Mouse (Mus musculus) heart, embryonic 10.5 days (tissue): ENCODE measurements around the gene Aip. TPM values are rescaled to one million over a fixed set of nuclear protein-coding genes. Genes with fewer than 3 reads are reported as not detected.
"Not testable (repeated sequence)": the region's sequence is repeated elsewhere in the genome, so short reads cannot be mapped to it uniquely, and the experiment has no call there.

ENCODE experiments used
- DNase-seq: peaks from one replicate; pipeline ENCODE4 v3.0.0-alpha.2; 2017; ENCODE audit warnings: low spot score
- H3K27ac ChIP-seq: fragments of 300-500 bp; sonication (generic); 2 replicates; pipeline ENCODE4 v1.5.1; 2016; ENCODE audit warnings: mild to moderate bottlenecking
- H3K27me3 ChIP-seq: fragments of 300-500 bp; sonication (generic); 2 replicates; pipeline ENCODE4 v1.6.1; 2016; ENCODE audit warnings: mild to moderate bottlenecking; ENCODE audit not compliant: poor library complexity, insufficient read depth, severe bottlenecking
- H3K36me3 ChIP-seq: fragments of 300-500 bp; sonication (generic); 2 replicates; pipeline ENCODE4 v1.6.1; 2016; ENCODE audit warnings: mild to moderate bottlenecking, moderate library complexity
- H3K4me1 ChIP-seq: fragments of 300-500 bp; sonication (generic); 2 replicates; pipeline ENCODE4 v1.6.1; 2016; ENCODE audit warnings: mild to moderate bottlenecking
- H3K4me3 ChIP-seq: fragments of 300-500 bp; sonication (generic); 2 replicates; pipeline ENCODE4 v1.5.1; 2016; ENCODE audit warnings: mild to moderate bottlenecking, moderate library complexity
- H3K9me3 ChIP-seq: fragments of 300-500 bp; sonication (generic); 2 replicates; pipeline ENCODE4 v1.6.1; 2016; ENCODE audit warnings: mild to moderate bottlenecking, moderate library complexity
- WGBS: fragments of 180-500 bp; shearing (Covaris S2); methylation state at CpG from one replicate; pipeline ENCODE4 v1.1.7; 2016; 5-methylcytosine and 5-hydroxymethylcytosine counted together
- polyA plus RNA-seq: library from polyadenylated mRNA; unstranded; fragments of >200 nt; fragmentation: Nextera tagmentation; extraction: Ambion mirVana; gene quantifications from 2 replicates; pipeline ENCODE4 v1.2.1, GENCODE M21; 2016

The Aip gene
- polyA plus RNA-seq, 1 experiment from 2014 or later: 93.8 TPM

DNA sequence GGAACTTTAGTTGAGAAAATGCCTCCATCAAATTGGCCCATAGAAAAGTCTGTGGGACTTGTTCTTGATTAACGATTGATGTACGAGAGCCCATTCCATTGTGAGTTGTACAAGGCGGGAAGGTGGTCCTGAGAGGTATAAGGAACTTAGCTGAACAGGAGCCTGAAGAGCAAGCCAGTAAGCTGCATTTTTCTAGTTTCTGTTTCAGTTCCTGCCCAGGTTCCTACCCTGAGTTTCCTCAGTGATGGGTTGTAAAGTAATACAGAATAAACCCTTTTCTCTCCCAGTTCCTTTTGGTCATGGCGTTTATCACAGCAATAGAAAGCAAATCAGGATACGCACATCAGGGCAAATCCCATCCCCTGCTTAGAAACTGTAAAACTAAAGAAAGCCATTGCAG lies 12.3 kb upstream of the Aip start:
- 0 out of 2 replicates have a peak, but pooled peaks cover 4% of the 10 kb centered on the region for H3K4me1 ChIP-seq
- H3K36me3 ChIP-seq: peaks cover 6% of the 10 kb centered on the region; the same call in 1 of the 2 replicates
- peaks cover 16% of the 10 kb centered on the region for H3K27me3 ChIP-seq
- H3K27ac ChIP-seq: no peak overlapping the region
- H3K4me3 ChIP-seq: no peak overlapping the region
- H3K9me3 ChIP-seq: no peaks in the 10 kb centered on the region
- DNase-seq: no peak
- WGBS: 84% methylated on average over 5 of the region's 5 CpGs

DNA sequence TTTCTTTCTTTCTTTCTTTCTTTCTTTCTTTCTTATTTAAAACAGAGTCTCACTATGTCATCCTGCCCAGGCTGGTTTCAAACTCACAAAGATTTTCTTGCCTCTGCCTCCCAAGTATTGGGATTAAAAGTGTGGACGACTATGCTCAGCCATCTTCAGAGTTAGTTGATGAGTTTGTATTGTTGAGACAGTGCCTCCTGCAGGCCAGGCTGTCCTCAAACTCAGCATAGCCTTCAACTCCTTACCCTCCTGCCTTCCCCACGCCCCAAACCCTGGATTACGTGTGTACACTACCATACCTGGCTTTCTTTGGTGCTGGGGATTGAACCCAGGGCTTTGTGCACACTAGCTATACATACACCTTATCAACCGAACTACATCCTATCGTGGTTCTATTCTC lies 10.8 kb upstream of the Aip start:
- WGBS: 75% methylated on average over 5 of the region's 5 CpGs
- Histone ChIP-seq H3K9me3 (no peaks in the 10 kb centered on the region), H3K36me3 (peaks cover 19% of the 10 kb centered on the region)

GRCm38 (mm10) chr19:4135963-4136345 lies 10.3 kb upstream of the Aip start:
- H3K36me3 ChIP-seq: peaks cover 24% of the 10 kb centered on the region
- not testable (repeated sequence) for DNase-seq, H3K27ac ChIP-seq, H3K9me3 ChIP-seq, H3K4me3 ChIP-seq, H3K4me1 ChIP-seq
- 20% methylated on average over 8 of the region's 8 CpGs for WGBS
- H3K27me3 ChIP-seq: peaks cover 16% of the 10 kb centered on the region

More for the DNA sequence above, 10.8 kb upstream of the Aip start:
- Histone ChIP-seq H3K4me3 (no peak overlapping the region), H3K27me3 (peaks cover 16% of the 10 kb centered on the region), H3K27ac (no peak overlapping the region), H3K4me1 (0 out of 2 replicates have a peak, but pooled peaks cover 4% of the 10 kb centered on the region)
- no peak for DNase-seq

DNA sequence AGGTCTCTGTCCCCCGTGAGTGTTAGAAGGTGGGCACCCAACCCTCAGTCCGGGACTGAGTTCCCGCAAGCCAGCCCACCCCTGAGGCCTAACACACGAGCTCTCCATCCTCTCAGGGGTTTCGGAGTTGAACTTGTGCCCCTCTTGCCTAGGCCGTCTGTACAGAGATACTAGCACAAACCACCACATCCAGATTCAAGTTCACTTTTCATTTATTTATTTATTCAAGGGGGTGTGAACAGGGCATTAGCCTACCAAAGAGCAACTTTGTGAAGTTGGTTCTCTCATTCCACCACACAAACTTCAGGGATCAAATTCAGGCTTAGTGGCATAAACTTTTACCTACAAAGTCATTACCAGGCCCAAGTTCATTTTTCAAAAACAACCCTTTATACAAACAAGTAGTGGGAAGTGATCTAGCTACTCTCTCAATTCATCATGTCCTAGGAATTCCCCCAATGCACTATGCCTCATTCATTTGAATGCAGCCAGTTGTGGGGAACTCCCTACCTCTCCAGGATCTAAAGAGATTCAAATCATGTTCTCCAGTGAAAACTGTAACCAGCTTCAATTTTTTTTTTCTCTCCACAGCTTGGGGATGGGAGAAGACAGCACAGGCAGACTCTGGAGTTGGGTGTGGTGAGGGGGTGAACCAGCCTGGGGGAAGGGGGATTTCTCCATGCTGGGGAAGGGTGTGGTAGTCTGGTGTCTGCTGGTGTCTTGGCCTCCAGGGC lies 9.7 kb upstream of the Aip start:
- H3K4me1 ChIP-seq, DNase-seq, H3K27ac ChIP-seq, H3K4me3 ChIP-seq, H3K9me3 ChIP-seq: not testable (repeated sequence)
- peaks cover 29% of the 10 kb centered on the region for H3K36me3 ChIP-seq
- WGBS: 78% methylated on average over 6 of the region's 6 CpGs
- H3K27me3 ChIP-seq: peaks cover 13% of the 10 kb centered on the region

- H3K36me3 ChIP-seq: peaks cover 36% of the 10 kb centered on the region
- WGBS: 79% methylated on average over 4 of the region's 4 CpGs
- no peak overlapping the region for H3K4me3 ChIP-seq
- 0 out of 2 replicates have a peak, but pooled peaks cover 7% of the 10 kb centered on the region for H3K4me1 ChIP-seq
- no peaks in the 10 kb centered on the region for H3K9me3 ChIP-seq
- no peak overlapping the region for H3K27ac ChIP-seq
- no peak for DNase-seq
- H3K27me3 ChIP-seq: peaks cover 9% of the 10 kb centered on the region
These were observed 8.7 kb upstream of the Aip start for GRCm38 (mm10) chr19:4134354-4134753.

DNA sequence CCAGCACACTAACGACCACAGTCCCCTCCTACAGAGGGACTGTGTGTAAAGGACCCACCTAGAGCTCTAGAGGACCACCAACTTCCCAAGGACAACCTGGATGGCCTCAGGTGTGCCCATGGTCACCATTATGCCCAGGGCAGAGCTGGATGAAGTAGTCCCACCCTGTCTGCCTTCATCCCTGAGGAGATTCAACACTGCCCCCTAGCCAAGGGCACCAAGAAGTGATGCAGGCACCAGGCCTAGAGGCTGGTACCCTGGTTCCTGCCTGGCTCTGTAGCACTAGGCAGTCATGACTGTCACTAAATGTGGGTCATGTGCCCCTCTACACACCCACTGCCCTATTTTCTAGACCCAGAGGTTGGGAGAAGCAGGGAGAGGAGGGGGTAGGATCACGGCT lies 6.1 kb upstream of the Aip start:
- Histone ChIP-seq H3K27ac (no peak overlapping the region), H3K27me3 (no peaks in the 10 kb centered on the region), H3K4me1 (peaks cover 12% of the 10 kb centered on the region), H3K36me3 (peaks cover 55% of the 10 kb centered on the region), H3K9me3 (no peaks in the 10 kb centered on the region), H3K4me3 (no peak overlapping the region)
- WGBS: 92% methylated on average over 2 of the region's 2 CpGs
- no peak for DNase-seq

- H3K27me3 ChIP-seq: no peaks in the 10 kb centered on the region
- peaks cover 55% of the 10 kb centered on the region for H3K36me3 ChIP-seq
- WGBS: 85% methylated on average over 5 of the region's 5 CpGs
- no peak for DNase-seq
- peaks cover 19% of the 10 kb centered on the region for H3K4me1 ChIP-seq
- no peak overlapping the region for H3K27ac ChIP-seq
- H3K9me3 ChIP-seq: no peaks in the 10 kb centered on the region
- 0 out of 2 replicates have a peak overlapping the region, but pooled peaks have one; percentile 12 for H3K4me3 ChIP-seq
These were observed 5.4 kb upstream of the Aip start for GRCm38 (mm10) chr19:4131075-4131474.

DNA sequence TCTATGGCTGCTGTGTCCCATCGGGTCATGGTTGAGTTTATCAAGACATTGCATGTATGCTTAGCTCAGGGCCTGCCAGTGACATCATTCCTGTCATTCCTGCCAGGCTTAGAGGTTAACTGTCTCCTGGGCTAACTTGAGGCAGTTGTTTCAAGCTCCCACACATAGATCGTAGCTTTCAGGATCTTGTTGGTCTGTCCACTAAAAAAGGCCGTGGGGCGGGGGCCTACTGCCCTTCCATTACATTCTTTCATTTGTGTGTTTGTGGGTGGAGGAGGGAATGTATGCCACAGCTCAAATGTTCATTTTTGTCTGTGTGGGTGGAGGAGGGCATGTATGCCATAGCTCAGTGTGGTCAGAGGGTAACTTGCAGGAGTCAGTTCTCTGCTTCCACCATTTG lies 4.4 kb upstream of the Aip start:
- DNase-seq: no peak
- 78% methylated on average over 4 of the region's 4 CpGs for WGBS
- no peak overlapping the region; the same call in 1 of the 2 replicates for H3K27ac ChIP-seq
- no peaks in the 10 kb centered on the region for H3K9me3 ChIP-seq
- peaks cover 19% of the 10 kb centered on the region for H3K4me1 ChIP-seq
- peaks cover 55% of the 10 kb centered on the region for H3K36me3 ChIP-seq
- H3K4me3 ChIP-seq: no peak overlapping the region
- H3K27me3 ChIP-seq: no peaks in the 10 kb centered on the region

- Histone ChIP-seq H3K4me1 (peaks cover 19% of the 10 kb centered on the region), H3K4me3 (no peak overlapping the region), H3K9me3 (no peaks in the 10 kb centered on the region), H3K36me3 (peaks cover 55% of the 10 kb centered on the region), H3K27me3 (no peaks in the 10 kb centered on the region), H3K27ac (no peak overlapping the region)
- 90% methylated on average over 7 of the region's 7 CpGs for WGBS
- no peak for DNase-seq
These were observed 3.8 kb upstream of the Aip start for GRCm38 (mm10) chr19:4129462-4129861.

DNA sequence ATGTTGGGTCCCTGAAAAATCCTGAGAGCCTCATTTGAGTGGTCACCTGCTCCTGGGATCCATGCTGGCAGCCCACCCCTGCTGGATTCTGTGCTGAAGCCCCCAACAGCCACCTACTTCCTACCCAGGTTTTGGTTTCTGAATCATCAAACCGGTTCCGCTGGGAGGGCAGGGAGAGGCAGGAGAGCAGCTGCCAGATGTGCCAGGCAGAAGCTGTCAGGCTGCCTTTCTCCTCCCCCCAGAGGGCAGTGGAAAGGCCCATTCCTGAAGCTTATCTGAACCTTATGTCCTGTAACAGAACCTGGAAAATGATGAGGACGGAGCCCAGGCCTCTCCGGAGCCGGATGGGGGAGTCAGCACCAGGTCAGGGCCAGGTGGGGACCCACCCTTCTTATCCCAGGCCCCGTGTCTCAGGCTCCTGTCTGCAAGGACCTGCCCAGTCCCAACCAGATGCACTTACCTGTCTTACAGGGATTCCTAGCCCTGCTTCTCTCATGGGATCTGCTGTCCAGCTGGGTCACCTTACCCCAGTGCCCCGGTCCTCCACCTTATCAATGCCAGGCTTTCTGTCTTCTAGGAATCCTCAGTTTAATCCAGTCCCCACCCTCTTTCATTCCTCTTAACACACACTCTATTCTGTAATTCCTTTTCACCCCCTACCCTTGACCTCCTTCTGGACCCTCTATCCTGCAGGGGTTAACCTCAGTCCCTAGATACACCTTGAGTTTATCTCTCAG lies 1.3 kb upstream of the Aip start:
- no peak for DNase-seq
- H3K4me1 ChIP-seq: peaks cover 19% of the 10 kb centered on the region
- H3K27me3 ChIP-seq: no peaks in the 10 kb centered on the region
- H3K4me3 ChIP-seq: peak overlapping the region; percentile 84
- no peaks in the 10 kb centered on the region for H3K9me3 ChIP-seq
- H3K27ac ChIP-seq: peak overlapping the region; percentile 92
- peaks cover 40% of the 10 kb centered on the region for H3K36me3 ChIP-seq
- 67% methylated on average over 7 of the region's 7 CpGs for WGBS

DNA sequence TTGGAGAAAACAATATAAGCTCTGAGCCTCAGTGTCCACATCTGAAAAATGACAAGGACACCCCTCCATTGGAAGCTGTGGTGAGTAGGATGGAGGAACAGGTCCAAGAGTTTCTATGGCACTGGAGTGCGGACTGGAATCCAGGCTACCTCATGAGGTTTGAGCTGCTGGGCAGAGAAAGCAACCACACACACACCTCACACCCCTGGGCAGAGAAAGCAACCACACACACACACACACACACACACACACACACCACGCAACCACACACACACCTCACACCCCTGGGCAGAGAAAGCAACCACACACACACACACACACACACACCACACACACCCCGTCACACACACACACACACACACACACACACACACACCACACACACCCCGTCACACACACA lies 390 bp downstream of the Aip start:
- H3K4me3 ChIP-seq: peak overlapping the region; percentile 84
- H3K27me3 ChIP-seq, DNase-seq, H3K9me3 ChIP-seq: not testable (repeated sequence)
- H3K27ac ChIP-seq: peak overlapping the region; percentile 92
- H3K4me1 ChIP-seq: peaks cover 30% of the 10 kb centered on the region
- H3K36me3 ChIP-seq: peaks cover 26% of the 10 kb centered on the region
- WGBS: 18% methylated on average over 4 of the region's 4 CpGs

- peaks cover 28% of the 10 kb centered on the region for H3K4me1 ChIP-seq
- DNase-seq: no peak
- 81% methylated on average over 4 of the region's 4 CpGs for WGBS
- H3K4me3 ChIP-seq: no peak overlapping the region
- no peak overlapping the region for H3K27ac ChIP-seq
- H3K9me3 ChIP-seq: no peaks in the 10 kb centered on the region
- no peaks in the 10 kb centered on the region for H3K27me3 ChIP-seq
- peaks cover 19% of the 10 kb centered on the region for H3K36me3 ChIP-seq
These were observed 1.2 kb downstream of the Aip start for GRCm38 (mm10) chr19:4124432-4124831.
